Mouse (Mus musculus): ENCODE results near the gene Retnla. TPM values are rescaled to one million over a fixed set of nuclear protein-coding genes. Genes with fewer than 3 reads are reported as not detected.

Gene Retnla
- polyA plus RNA-seq (2014; fragmentation: Illumina TruSeq; extraction: RNeasy Lipid Tissue Mini Kit (QIAGEN cat#74804); ENCODE audit: low read depth, low replicate concordance) = 1.1 TPM

GRCm38 (mm10) chr16:48842266-48842665 is at the start of gene Retnla:
Retnla (plus strand) TSS chr16:48842551.

GRCm38 (mm10) chr16:48816695-48817094 is 25.7 kb upstream of the Retnla start, which contains the start of gene Retnlb:
Retnlb (plus strand) TSS chr16:48816856.

GRCm38 (mm10) chr16:48872321-48872720 is 30.0 kb downstream of the Retnla start, which contains the start of gene Retnlg:
Retnlg (plus strand) TSS chr16:48872621.

Other genes starting within 250 kb of the Retnla start
- not detected for gene Trat1, start 70.5 kb upstream of the Retnla start, polyA plus RNA-seq (2014; fragmentation: Illumina TruSeq; extraction: RNeasy Lipid Tissue Mini Kit (QIAGEN cat#74804); ENCODE audit: low read depth, low replicate concordance)
- not detected for gene Retnlb, start 25.7 kb upstream of the Retnla start, polyA plus RNA-seq (2014; fragmentation: Illumina TruSeq; extraction: RNeasy Lipid Tissue Mini Kit (QIAGEN cat#74804); ENCODE audit: low read depth, low replicate concordance)
- gene Retnlg, start 30.1 kb downstream of the Retnla start, polyA plus RNA-seq (2014; fragmentation: Illumina TruSeq; extraction: RNeasy Lipid Tissue Mini Kit (QIAGEN cat#74804); ENCODE audit: low read depth, low replicate concordance) = not detected
- gene Dzip3, start 151.6 kb downstream of the Retnla start, polyA plus RNA-seq (2014; fragmentation: Illumina TruSeq; extraction: RNeasy Lipid Tissue Mini Kit (QIAGEN cat#74804); ENCODE audit: low read depth, low replicate concordance) = 3.5 TPM
- gene Cip2a, start 151.6 kb downstream of the Retnla start, polyA plus RNA-seq (2014; fragmentation: Illumina TruSeq; extraction: RNeasy Lipid Tissue Mini Kit (QIAGEN cat#74804); ENCODE audit: low read depth, low replicate concordance) = 1.9 TPM
- not detected for gene Myh15, start 214.9 kb downstream of the Retnla start, polyA plus RNA-seq (2014; fragmentation: Illumina TruSeq; extraction: RNeasy Lipid Tissue Mini Kit (QIAGEN cat#74804); ENCODE audit: low read depth, low replicate concordance)

All from liver, adult 10 weeks (tissue).